Mouse (Mus musculus) CH12.LX (cell line): ENCODE data around the gene Alpk3. TPM values are rescaled to one million over a fixed set of nuclear protein-coding genes. Genes with fewer than 3 reads are reported as not detected.

ENCODE experiments used
- DNase-seq: peaks from one replicate; pipeline ENCODE4 v3.0.0-alpha.2; 2013; ENCODE audit errors: extremely low read depth
- H3K27ac ChIP-seq: 2 replicates; pipeline ENCODE4 v1.5.1; 2012; ENCODE audit warnings: low read depth, mild to moderate bottlenecking, control low read depth, moderate library complexity; ENCODE audit not compliant: insufficient read depth
- H3K27me3 ChIP-seq: replicated peaks from 2 replicates; pipeline ENCODE3; 2012; ENCODE audit warnings: inconsistent platforms
- H3K36me3 ChIP-seq, 2 experiments: replicated peaks in 1 of 2; 2 replicates each; pipeline versions ENCODE3 to v1.6.1; 2012; ENCODE audit warnings: inconsistent platforms in 1 of 2, low read length in 1 of 2, mild to moderate bottlenecking in 1 of 2, mixed read lengths in 1 of 2, moderate library complexity in 1 of 2; ENCODE audit not compliant: control insufficient read depth in 1 of 2, insufficient read depth in 1 of 2
- H3K4me1 ChIP-seq, 2 experiments: 2 replicates each; pipeline ENCODE4 v1.6.1; 2012; ENCODE audit warnings: inconsistent platforms in 1 of 2, moderate library complexity in 1 of 2; ENCODE audit not compliant: insufficient read depth in 2 of 2, control insufficient read depth in 1 of 2
- H3K4me2 ChIP-seq: 2 replicates; pipeline ENCODE4 v1.6.1; 2012; ENCODE audit warnings: low read depth, mild to moderate bottlenecking, control low read depth; ENCODE audit not compliant: poor library complexity, insufficient read depth, severe bottlenecking
- H3K4me3 ChIP-seq, 3 experiments: fragments of 150-350 bp in 1 of 3; sonication (generic) in 1 of 3; replicated peaks in 1 of 3; 2 replicates each; pipeline versions ENCODE3 to v1.5.1; 2011 to 2012; ENCODE audit warnings: low read depth in 2 of 3, low read length in 2 of 3, mild to moderate bottlenecking in 2 of 3, moderate library complexity in 2 of 3, control low read depth in 1 of 3, improper control_type of control experiment in 1 of 3, inconsistent platforms in 1 of 3, mixed read lengths in 1 of 3; ENCODE audit not compliant: poor library complexity in 1 of 3
- H3K79me2 ChIP-seq: replicated peaks from 2 replicates; pipeline ENCODE4 v1.6.1; 2012; ENCODE audit warnings: mild to moderate bottlenecking, moderate library complexity; ENCODE audit not compliant: control insufficient read depth, poor library complexity, insufficient read depth, severe bottlenecking; ENCODE audit errors: extremely low read depth
- H3K9ac ChIP-seq: 2 replicates; pipeline ENCODE4 v1.6.1; 2012; ENCODE audit warnings: low read depth, mild to moderate bottlenecking, control low read depth, moderate library complexity; ENCODE audit not compliant: insufficient read depth
- H3K9me3 ChIP-seq: replicated peaks from 2 replicates; pipeline ENCODE3; 2012; ENCODE audit warnings: low read length, inconsistent platforms, mixed read lengths
- BHLHE40 ChIP-seq: IDR thresholded peaks from 2 replicates; pipeline ENCODE4 v1.6.1; 2011; ENCODE audit warnings: mild to moderate bottlenecking, low read depth, low read length, improper control_type of control experiment
- CHD1 ChIP-seq: IDR thresholded peaks from 2 replicates; pipeline ENCODE4 v1.6.1; 2012; ENCODE audit warnings: low read depth, low read length, improper control_type of control experiment, inconsistent platforms
- CTCF ChIP-seq, 2 experiments: IDR thresholded peaks in 1 of 2; conservative IDR thresholded peaks in 1 of 2; 2 replicates each; pipeline ENCODE4 v1.5.1; 2011 to 2012; ENCODE audit warnings: low read depth in 2 of 2, low read length in 2 of 2, improper control_type of control experiment in 1 of 2, inconsistent platforms in 1 of 2, mild to moderate bottlenecking in 1 of 2, moderate library complexity in 1 of 2
- ELF1 ChIP-seq: IDR thresholded peaks from 2 replicates; pipeline ENCODE4 v1.6.1; 2014; ENCODE audit warnings: low read depth, mild to moderate bottlenecking, inconsistent platforms, low read length, improper control_type of control experiment
- EP300 ChIP-seq: IDR thresholded peaks from 2 replicates; pipeline ENCODE4 v1.6.1; 2011; ENCODE audit warnings: low read length, improper control_type of control experiment
- HCFC1 ChIP-seq: IDR thresholded peaks from 2 replicates; pipeline ENCODE4 v1.6.1; 2012; ENCODE audit warnings: low read depth, mild to moderate bottlenecking, inconsistent platforms, low read length, improper control_type of control experiment
- IRF4 ChIP-seq: IDR thresholded peaks from 2 replicates; pipeline ENCODE4 v1.6.1; 2014; ENCODE audit warnings: low read depth, mild to moderate bottlenecking, inconsistent platforms, low read length, improper control_type of control experiment
- JUN ChIP-seq: IDR thresholded peaks from 2 replicates; pipeline ENCODE4 v1.6.1; 2011; ENCODE audit warnings: low read depth, mild to moderate bottlenecking, low read length, improper control_type of control experiment, moderate library complexity; ENCODE audit not compliant: insufficient read depth
- MAFK ChIP-seq: IDR thresholded peaks from 2 replicates; pipeline ENCODE4 v1.6.1; 2011; ENCODE audit warnings: low read length, improper control_type of control experiment; ENCODE audit not compliant: insufficient replicate concordance
- MAZ ChIP-seq: IDR thresholded peaks from 2 replicates; pipeline ENCODE4 v1.6.1; 2012; ENCODE audit warnings: low read depth, mild to moderate bottlenecking, inconsistent platforms, low read length, improper control_type of control experiment, moderate library complexity
- MEF2A ChIP-seq: IDR thresholded peaks from 2 replicates; pipeline ENCODE4 v1.6.1; 2014; ENCODE audit warnings: low read depth, mild to moderate bottlenecking, inconsistent platforms, low read length, improper control_type of control experiment, borderline replicate concordance
- MXI1 ChIP-seq: IDR thresholded peaks from 2 replicates; pipeline ENCODE4 v1.6.1; 2011; ENCODE audit warnings: mild to moderate bottlenecking, low read depth, low read length, improper control_type of control experiment
- MYC ChIP-seq: IDR thresholded peaks from 2 replicates; pipeline ENCODE4 v1.6.1; 2011; ENCODE audit warnings: low read depth, mild to moderate bottlenecking, improper control_type of control experiment, low read length
- NELFE ChIP-seq: IDR thresholded peaks from 2 replicates; pipeline ENCODE4 v1.6.1; 2011; ENCODE audit warnings: low read depth, low read length, improper control_type of control experiment
- PAX5 ChIP-seq: IDR thresholded peaks from 2 replicates; pipeline ENCODE4 v1.6.1; 2012; ENCODE audit warnings: low read length, inconsistent platforms, mixed read lengths
- POLR2A ChIP-seq: IDR thresholded peaks from 2 replicates; pipeline ENCODE4 v1.6.1; 2011; ENCODE audit warnings: low read depth, mild to moderate bottlenecking, improper control_type of control experiment, low read length
- RAD21 ChIP-seq: IDR thresholded peaks from 2 replicates; pipeline ENCODE4 v1.6.1; 2011; ENCODE audit warnings: low read depth, mild to moderate bottlenecking, low read length, improper control_type of control experiment, moderate library complexity
- RCOR1 ChIP-seq: conservative IDR thresholded peaks from 2 replicates; pipeline ENCODE4 v1.6.1; 2012; ENCODE audit warnings: low read depth, mild to moderate bottlenecking, inconsistent platforms, low read length, improper control_type of control experiment
- SIN3A ChIP-seq: IDR thresholded peaks from 2 replicates; pipeline ENCODE4 v1.6.1; 2012; ENCODE audit warnings: low read length, improper control_type of control experiment, inconsistent platforms
- TBP ChIP-seq: conservative IDR thresholded peaks from 2 replicates; pipeline ENCODE4 v1.6.1; 2011; ENCODE audit warnings: low read depth, low read length, improper control_type of control experiment
- TCF12 ChIP-seq: IDR thresholded peaks from 2 replicates; pipeline ENCODE4 v1.6.1; 2014; ENCODE audit warnings: low read depth, mild to moderate bottlenecking, inconsistent platforms, low read length, improper control_type of control experiment
- UBTF ChIP-seq: IDR thresholded peaks from 2 replicates; pipeline ENCODE4 v1.6.1; 2012; ENCODE audit warnings: low read depth, mild to moderate bottlenecking, inconsistent platforms, low read length, improper control_type of control experiment, moderate library complexity
- USF2 ChIP-seq: conservative IDR thresholded peaks from 2 replicates; pipeline ENCODE4 v1.6.1; 2011; ENCODE audit warnings: low read depth, low read length, improper control_type of control experiment
- ZC3H11A ChIP-seq: IDR thresholded peaks from 2 replicates; pipeline ENCODE4 v1.6.1; 2012; ENCODE audit warnings: low read depth, mild to moderate bottlenecking, inconsistent platforms, low read length, improper control_type of control experiment
- dilution Hi-C: fragments of 300-500 bp; cut with MboI; formaldehyde crosslinking; loops from 2 replicates; pipeline ENCODE4 v1.14.3; 2020; ENCODE audit warnings: low sequenced_read_pairs; ENCODE audit not compliant: extremely low pct_unique_long_range_greater_than_20kb, extremely low pct_ligation_motif_present
- in situ Hi-C: fragments of 300-500 bp; cut with MboI; formaldehyde crosslinking; loops from 3 replicates; pipeline ENCODE4 v1.14.3; 2019; ENCODE audit warnings: low sequenced_read_pairs, low pct_ligation_motif_present, low pct_unique_long_range_greater_than_20kb, mixed read lengths
- polyA plus RNA-seq: library from polyadenylated mRNA; unstranded; fragments of >175 nt; gene quantifications from 2 replicates; pipeline ENCODE4 v1.2.1, GENCODE M21; 2012; ENCODE audit warnings: low read depth; ENCODE audit not compliant: insufficient read length
- total RNA-seq, 2 experiments: library from RNA; depleted of rRNA; stranded (reverse); fragments of 300-350 nt in 1 of 2; fragments of >200 nt in 1 of 2; gene quantifications; 2 replicates each; pipeline ENCODE4 v1.2.3; 2012 to 2014

Alpk3 gene
- total and polyA plus RNA-seq, 3 experiments = 0.13 to 1.1 (median 0.64) TPM

DNA sequence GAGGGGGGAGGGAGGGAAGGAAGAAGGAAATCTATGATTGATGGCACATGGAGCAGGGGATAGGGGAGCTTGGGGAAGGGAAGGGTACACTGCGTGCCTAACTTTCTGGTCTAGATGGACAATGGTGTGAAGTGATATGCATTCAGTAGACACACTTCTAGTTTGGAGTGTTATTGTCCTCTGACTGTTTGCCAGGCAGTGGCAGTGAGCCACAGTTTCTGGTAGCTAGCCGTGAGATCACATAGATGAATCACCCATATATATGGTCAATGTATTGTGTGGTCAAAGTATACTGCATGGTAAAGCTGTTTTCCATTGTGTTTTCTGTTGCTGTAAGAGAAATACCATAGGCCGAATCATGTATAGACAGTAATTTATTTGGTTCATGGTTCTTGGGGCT lies 45.8 kb upstream of the Alpk3 start:
- Histone ChIP-seq H3K4me1 (peaks cover 2 to 23% of the 10 kb centered on the region in 2 experiments; a peak in 2 of 4 replicates), H3K27ac (no peak overlapping the region), H3K9ac (no peak overlapping the region), H3K9me3 (peaks cover 2% of the 10 kb centered on the region), H3K79me2 (peaks cover 24% of the 10 kb centered on the region), H3K36me3 (peaks cover 20 to 72% of the 10 kb centered on the region in 2 experiments), H3K4me2 (no peak overlapping the region), H3K27me3 (no peaks in the 10 kb centered on the region), H3K4me3 (no peak overlapping the region)
- DNase-seq = no peak
- in situ Hi-C loops = no loop called here
- dilution Hi-C loops = no loop called here
- TF ChIP-seq BHLHE40 (no peak), MAFK (no peak), TBP (no peak), PAX5 (no peak), MAZ (no peak), IRF4 (no peak), ZC3H11A (no peak), SIN3A (no peak), MXI1 (no peak), CHD1 (no peak), POLR2A (no peak), JUN (no peak)

DNA sequence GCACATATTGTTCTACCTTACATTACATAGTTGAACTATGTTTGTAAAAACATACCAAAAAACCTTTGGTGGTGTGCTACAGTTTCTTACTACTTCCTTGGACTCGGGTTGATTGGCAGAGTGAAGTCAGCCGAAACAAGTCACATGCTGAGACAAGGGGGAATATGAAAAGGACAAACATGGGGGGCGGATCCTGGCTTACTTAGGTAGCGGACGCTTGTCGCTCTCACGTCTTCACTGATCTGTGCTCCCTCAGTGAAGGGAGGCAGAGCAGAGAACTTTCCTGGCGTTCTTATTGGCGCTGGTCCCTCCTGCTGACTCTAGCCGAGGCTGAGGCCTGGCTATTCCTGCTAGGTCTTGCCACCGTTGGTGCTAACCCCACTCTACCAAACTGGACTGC lies 37.1 kb upstream of the Alpk3 start:
- Histone ChIP-seq H3K27me3 (no peaks in the 10 kb centered on the region), H3K9me3 (no peaks in the 10 kb centered on the region), H3K27ac (no peak overlapping the region), H3K36me3 (peaks cover 38 to 75% of the 10 kb centered on the region in 2 experiments), H3K4me1 (no peaks in the 10 kb centered on the region), H3K9ac (no peak overlapping the region)
- TF ChIP-seq USF2 = no peak
- no peak for TF ChIP-seq EP300
- no peak for TF ChIP-seq ELF1
- no peak for TF ChIP-seq MEF2A
- no peak for TF ChIP-seq IRF4
- TF ChIP-seq MYC = no peak
- no peak for TF ChIP-seq CTCF (conservative IDR thresholded peaks at IDR 0.05 in 1 of 2, IDR thresholded peaks at IDR 0.05 in 1 of 2; ENCODE audit: low read depth in 2 of 2, low read length in 2 of 2)
- no peak for TF ChIP-seq HCFC1
- no peak for TF ChIP-seq RCOR1
- no peak for TF ChIP-seq UBTF
- no peak for TF ChIP-seq RAD21
- TF ChIP-seq MAZ = no peak
- TF ChIP-seq TCF12 = no peak
- no peak for TF ChIP-seq NELFE
- TF ChIP-seq, all 38 proteins: peak for 0
- dilution Hi-C loops (no loop called here), in situ Hi-C loops (no loop called here)
- H3K4me3 ChIP-seq = no peak overlapping the region
- H3K4me2 ChIP-seq = no peak overlapping the region
- H3K79me2 ChIP-seq = no peaks in the 10 kb centered on the region; the same call in 1 of the 2 replicates
- no peak for DNase-seq
